47 mouse cellular contexts compared by ENCODE assay signal in the genomic region with DNA sequence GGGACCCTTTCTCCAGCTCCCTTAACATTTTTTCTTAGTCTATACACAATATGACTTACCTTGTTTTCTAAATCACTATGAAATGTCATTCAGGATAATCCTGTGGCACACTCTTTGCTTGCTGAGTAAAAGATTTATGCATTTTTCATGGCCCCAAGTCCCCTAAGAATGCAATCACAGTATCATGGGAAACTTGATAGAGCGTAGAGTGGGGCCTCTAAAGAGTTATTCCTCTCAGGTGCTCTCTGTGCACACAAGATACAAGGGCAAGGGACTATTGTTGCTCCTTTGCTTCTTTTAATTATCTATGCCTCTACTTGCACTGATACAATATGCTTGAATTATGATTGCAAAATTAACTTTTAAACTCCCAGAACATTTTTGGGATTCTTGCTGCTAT. TPM values are rescaled to one million over a fixed set of nuclear protein-coding genes. Genes with fewer than 3 reads are reported as not detected.
"Had no signal": no experiment of that assay in that cellular context is flagged by ENCODE, and none has a peak within 500 bp of the region (broad histone marks: within the 10 kb centered on the region; RNA-seq: fewer than 3 reads in every experiment).

A gene (minus strand): TSS at position 101 of the 400 bp plus-strand sequence.

- ATAC-seq: liver, embryonic 12.5 days; liver, postnatal 0 days; lung, postnatal 0 days; midbrain, embryonic 13.5 days; midbrain, embryonic 15.5 days; midbrain, embryonic 16.5 days had no signal

- H3K4me2 ChIP-seq: limb, embryonic 12.5 days; limb, embryonic 13.5 days; limb, embryonic 15.5 days; liver, embryonic 11.5 days; liver, embryonic 12.5 days; liver, embryonic 13.5 days; liver, embryonic 15.5 days; lung, embryonic 14.5 days; lung, embryonic 15.5 days; midbrain, embryonic 11.5 days; midbrain, embryonic 12.5 days; midbrain, embryonic 13.5 days; midbrain, embryonic 15.5 days; neural tube, embryonic 12.5 days had no signal

- H3K27me3 ChIP-seq: limb, embryonic 12.5 days; limb, embryonic 13.5 days; limb, embryonic 15.5 days; liver, embryonic 12.5 days; liver, embryonic 13.5 days; liver, embryonic 15.5 days; lung, embryonic 15.5 days; megakaryocyte, embryonic 14.5 days; midbrain, embryonic 12.5 days; midbrain, embryonic 13.5 days; midbrain, embryonic 15.5 days; neural tube, embryonic 12.5 days had no signal

- H3K9me3 ChIP-seq: limb, embryonic 10.5 days; limb, embryonic 12.5 days; limb, embryonic 13.5 days; limb, embryonic 15.5 days; liver, embryonic 12.5 days; liver, embryonic 13.5 days; liver, embryonic 15.5 days; lung, embryonic 15.5 days; megakaryocyte, embryonic 14.5 days; midbrain, embryonic 10.5 days; midbrain, embryonic 12.5 days; midbrain, embryonic 13.5 days; midbrain, embryonic 15.5 days; neural tube, embryonic 12.5 days had no signal

- H3K4me3 ChIP-seq: limb, embryonic 10.5 days; limb, embryonic 12.5 days; limb, embryonic 13.5 days; limb, embryonic 15.5 days; liver, embryonic 12.5 days; liver, embryonic 13.5 days; liver, embryonic 15.5 days; lung, embryonic 15.5 days; megakaryocyte, embryonic 14.5 days; midbrain, embryonic 10.5 days; midbrain, embryonic 12.5 days; midbrain, embryonic 13.5 days; midbrain, embryonic 15.5 days; myocyte; neural tube, embryonic 12.5 days had no signal

- H3K36me3 ChIP-seq: limb, embryonic 10.5 days; limb, embryonic 12.5 days; limb, embryonic 13.5 days; limb, embryonic 15.5 days; liver, embryonic 12.5 days; liver, embryonic 13.5 days; liver, embryonic 15.5 days; lung, embryonic 15.5 days; midbrain, embryonic 10.5 days; midbrain, embryonic 12.5 days; midbrain, embryonic 13.5 days; midbrain, embryonic 15.5 days; neural tube, embryonic 12.5 days had no signal

- H3K4me1 ChIP-seq: limb, embryonic 10.5 days; limb, embryonic 12.5 days; limb, embryonic 13.5 days; limb, embryonic 15.5 days; liver, embryonic 12.5 days; liver, embryonic 13.5 days; liver, embryonic 15.5 days; lung, embryonic 15.5 days; megakaryocyte, embryonic 14.5 days; midbrain, embryonic 10.5 days; midbrain, embryonic 12.5 days; midbrain, embryonic 13.5 days; midbrain, embryonic 15.5 days; neural tube, embryonic 12.5 days had no signal

- H3K9ac ChIP-seq: limb, embryonic 12.5 days; limb, embryonic 13.5 days; limb, embryonic 15.5 days; liver, embryonic 12.5 days; liver, embryonic 13.5 days; liver, embryonic 14.5 days; liver, embryonic 15.5 days; liver, postnatal 0 days; lung, embryonic 14.5 days; lung, embryonic 15.5 days; midbrain, embryonic 12.5 days; midbrain, embryonic 13.5 days; midbrain, embryonic 15.5 days; neural tube, embryonic 12.5 days had no signal

- DNase-seq: left cerebral cortex, postnatal 4 days; liver; liver, embryonic 13.5 days; liver, postnatal 0 days; lung, adult 18-20 months; lung, adult 2 months; lung, embryonic 14.5 days; lung, postnatal 10 days; lung, postnatal 14 days; lung, postnatal 36 days; lung, postnatal 4 days; midbrain, embryonic 14.5 days had no signal

- H3K27ac ChIP-seq: limb, embryonic 10.5 days; limb, embryonic 12.5 days; limb, embryonic 13.5 days; limb, embryonic 15.5 days; liver, embryonic 12.5 days; liver, embryonic 13.5 days; liver, embryonic 14.5 days; liver, embryonic 15.5 days; lung, embryonic 15.5 days; macrophage; midbrain, embryonic 10.5 days; midbrain, embryonic 12.5 days; midbrain, embryonic 13.5 days; midbrain, embryonic 15.5 days; neural tube, embryonic 12.5 days had no signal

RNA-seq across cellular contexts. Expression of the gene that starts here (rescaled TPM):
- total RNA-seq: left cerebral cortex, postnatal 10 days; left cerebral cortex, postnatal 14 days; left cerebral cortex, postnatal 25 days; left cerebral cortex, postnatal 36 days; left cerebral cortex, postnatal 4 days; liver, adult 2 months; megakaryocyte progenitor cell, adult 5-6 weeks; megakaryocyte, adult 5-6 weeks; megakaryocyte-erythroid progenitor cell, adult 5-6 weeks; midbrain, postnatal 0 days; monocyte, adult 5-6 weeks had no signal
- polyA plus RNA-seq: limb, embryonic 10.5 days; limb, embryonic 11.5 days; limb, embryonic 12.5 days; limb, embryonic 13.5 days; limb, embryonic 14.5 days; limb, embryonic 15.5 days; liver, adult 2 months; liver, embryonic 11.5 days; liver, embryonic 12.5 days; liver, embryonic 13.5 days; liver, embryonic 14.5 days; liver, embryonic 15.5 days; liver, embryonic 16.5 days; liver, postnatal 0 days; lung, adult 2 months; lung, embryonic 14.5 days; lung, embryonic 15.5 days; lung, embryonic 16.5 days; lung, postnatal 0 days; macrophage; midbrain, embryonic 10.5 days; midbrain, embryonic 11.5 days; midbrain, embryonic 12.5 days; midbrain, embryonic 13.5 days; midbrain, embryonic 14.5 days; midbrain, embryonic 15.5 days; midbrain, embryonic 16.5 days; midbrain, postnatal 0 days; myocyte; neural tube, embryonic 11.5 days; neural tube, embryonic 12.5 days had no signal
